Mouse (Mus musculus): Measurements from ENCODE around the gene Kyat1.
"Not testable (repeated sequence)": the region's sequence is repeated elsewhere in the genome, so short reads cannot be mapped to it uniquely, and the experiment has no call there.

Gene Kyat1

GRCm38 (mm10) chr2:30214745-30215144, 9.1 kb upstream of the Kyat1 start:
- no peak for DNase-seq (ENCODE audit: low read depth, low spot score)

DNA sequence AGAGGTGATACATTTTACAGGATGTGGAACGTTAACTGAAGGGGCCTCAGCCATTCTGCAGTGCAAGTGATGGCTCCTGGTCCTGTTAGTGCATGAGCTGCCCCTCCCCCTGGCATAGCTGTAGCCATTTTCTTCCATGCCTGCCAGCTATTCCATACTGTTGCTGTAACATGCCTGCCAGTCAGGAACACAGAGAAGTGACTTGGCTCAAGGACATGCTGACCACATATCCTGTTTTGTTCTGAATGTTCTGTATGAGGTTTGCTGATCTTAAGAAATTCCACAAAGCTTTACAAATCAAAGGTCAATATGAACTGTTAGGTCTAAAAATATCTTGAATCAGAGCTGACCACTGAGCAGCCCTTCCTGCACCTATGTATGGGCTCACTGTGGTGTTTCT, 7.3 kb upstream of the Kyat1 start:
- DNase-seq (ENCODE audit: low read depth, low spot score) = no peak

- DNase-seq (ENCODE audit: low read depth, low spot score) = no peak
These were observed 6.5 kb upstream of the Kyat1 start for GRCm38 (mm10) chr2:30212169-30212545.

DNA sequence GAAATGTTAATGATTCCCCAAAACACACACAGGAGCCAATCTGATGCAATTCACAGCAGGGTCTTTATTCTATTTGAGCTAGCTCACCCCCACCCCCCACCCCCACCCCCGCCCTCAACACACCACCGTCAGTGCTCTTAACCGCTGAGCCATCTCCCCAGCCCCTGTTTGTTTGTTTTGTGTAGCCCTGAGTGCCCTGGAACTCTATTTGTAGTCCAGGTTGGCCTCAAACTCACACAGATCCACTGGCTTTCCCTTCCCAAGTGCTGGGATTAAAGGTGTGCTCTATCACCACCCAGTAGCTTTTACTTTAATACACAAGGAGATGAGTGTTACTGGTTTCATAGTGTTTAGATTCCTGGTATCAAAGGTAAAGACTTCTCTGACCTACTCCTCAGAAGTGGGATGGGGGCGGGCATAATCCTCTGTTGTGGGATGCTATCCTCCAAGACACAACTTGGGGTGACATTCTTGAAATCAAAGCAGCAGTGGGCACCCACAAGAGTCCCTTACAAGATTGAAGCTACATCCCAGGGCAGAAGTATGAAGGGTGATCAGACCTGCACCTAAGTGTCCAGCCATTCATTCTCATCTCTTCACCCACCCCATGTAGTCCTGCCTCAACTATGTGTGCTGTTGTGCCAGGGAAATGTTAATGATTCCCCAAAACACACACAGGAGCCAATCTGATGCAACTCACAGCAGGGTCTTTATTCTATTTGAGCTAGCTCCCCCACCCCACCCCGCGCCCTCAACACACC, 5.9 kb upstream of the Kyat1 start:
- no peak for DNase-seq (ENCODE audit: low read depth, low spot score)

- DNase-seq (ENCODE audit: low read depth, low spot score) = no peak
These were observed 2.2 kb upstream of the Kyat1 start for GRCm38 (mm10) chr2:30207886-30208285.

GRCm38 (mm10) chr2:30207401-30207800, 1.8 kb upstream of the Kyat1 start:
- no peak for DNase-seq (ENCODE audit: low read depth, low spot score)

DNA sequence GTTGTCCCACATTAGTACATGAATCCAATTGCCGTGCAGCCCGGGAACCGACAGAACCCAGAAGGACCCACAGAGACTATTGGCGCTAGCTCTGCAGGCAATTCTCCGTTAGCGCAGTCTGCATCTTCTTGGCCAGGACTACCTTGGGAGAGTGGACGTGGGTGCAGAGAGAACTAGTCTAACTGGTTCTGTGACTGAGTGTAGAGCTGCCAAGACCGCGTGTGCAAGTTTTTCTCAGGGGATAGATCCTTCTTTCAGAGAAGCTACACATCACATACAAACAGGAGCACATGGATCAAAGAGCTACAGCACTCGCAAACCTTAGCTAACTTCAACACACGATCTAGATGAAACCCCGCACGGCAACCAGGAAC, 405 bp downstream of the Kyat1 start:
- DNase-seq (ENCODE audit: low read depth, low spot score) = no peak

GRCm38 (mm10) chr2:30203439-30203838, 2.2 kb downstream of the Kyat1 start:
- no peak for DNase-seq (ENCODE audit: low read depth, low spot score)

DNA sequence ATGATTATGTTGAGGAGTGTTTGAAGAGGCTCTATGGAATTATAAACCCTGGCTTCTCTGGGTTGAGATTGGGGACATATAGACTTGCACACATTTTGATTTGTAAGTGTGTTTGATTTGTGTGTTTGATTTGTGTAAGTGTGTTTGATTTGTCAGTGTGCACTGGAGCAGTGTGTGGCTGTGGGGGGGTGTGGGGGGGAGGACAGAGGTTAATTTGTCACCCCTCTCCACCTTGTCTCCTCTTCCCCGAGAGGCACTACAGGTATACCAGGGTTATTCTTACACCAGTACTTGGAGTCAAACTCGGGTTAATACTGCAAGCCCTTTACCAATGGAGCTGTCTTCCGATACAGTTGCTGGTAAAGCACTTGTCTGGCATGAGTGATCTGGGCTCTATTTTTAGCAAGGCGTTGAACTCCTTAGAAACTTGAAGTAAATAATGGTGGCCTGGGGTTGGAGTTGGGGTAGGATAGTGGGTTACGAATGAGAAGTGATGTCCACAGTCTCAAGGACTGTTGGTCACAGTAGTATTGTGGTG, 5.2 kb downstream of the Kyat1 start:
- no peak for DNase-seq (ENCODE audit: low read depth, low spot score)

DNA sequence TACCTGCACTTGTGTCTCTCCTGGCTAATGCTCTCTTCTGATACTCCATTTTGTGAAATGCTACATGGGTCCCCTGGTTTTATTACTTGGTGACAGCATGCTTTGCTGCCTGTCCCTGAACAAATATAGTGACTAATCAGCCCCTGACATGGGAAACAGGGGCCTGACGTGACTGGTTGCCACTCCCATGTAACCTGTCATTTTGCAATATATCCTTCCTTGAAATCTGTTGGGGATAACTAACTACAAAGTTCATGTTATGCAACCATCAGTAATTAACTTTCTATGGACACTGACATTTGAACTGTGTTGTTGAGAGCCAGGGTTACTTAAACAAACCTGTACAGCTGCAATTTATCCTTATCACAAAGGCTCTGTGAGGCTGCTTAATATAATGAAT, 5.7 kb downstream of the Kyat1 start:
- DNase-seq (ENCODE audit: low read depth, low spot score) = no peak

GRCm38 (mm10) chr2:30198021-30198420, 7.6 kb downstream of the Kyat1 start:
- no peak for DNase-seq (ENCODE audit: low read depth, low spot score)

GRCm38 (mm10) chr2:30194656-30195055, 11.0 kb downstream of the Kyat1 start:
- DNase-seq (ENCODE audit: low read depth, low spot score) = no peak

DNA sequence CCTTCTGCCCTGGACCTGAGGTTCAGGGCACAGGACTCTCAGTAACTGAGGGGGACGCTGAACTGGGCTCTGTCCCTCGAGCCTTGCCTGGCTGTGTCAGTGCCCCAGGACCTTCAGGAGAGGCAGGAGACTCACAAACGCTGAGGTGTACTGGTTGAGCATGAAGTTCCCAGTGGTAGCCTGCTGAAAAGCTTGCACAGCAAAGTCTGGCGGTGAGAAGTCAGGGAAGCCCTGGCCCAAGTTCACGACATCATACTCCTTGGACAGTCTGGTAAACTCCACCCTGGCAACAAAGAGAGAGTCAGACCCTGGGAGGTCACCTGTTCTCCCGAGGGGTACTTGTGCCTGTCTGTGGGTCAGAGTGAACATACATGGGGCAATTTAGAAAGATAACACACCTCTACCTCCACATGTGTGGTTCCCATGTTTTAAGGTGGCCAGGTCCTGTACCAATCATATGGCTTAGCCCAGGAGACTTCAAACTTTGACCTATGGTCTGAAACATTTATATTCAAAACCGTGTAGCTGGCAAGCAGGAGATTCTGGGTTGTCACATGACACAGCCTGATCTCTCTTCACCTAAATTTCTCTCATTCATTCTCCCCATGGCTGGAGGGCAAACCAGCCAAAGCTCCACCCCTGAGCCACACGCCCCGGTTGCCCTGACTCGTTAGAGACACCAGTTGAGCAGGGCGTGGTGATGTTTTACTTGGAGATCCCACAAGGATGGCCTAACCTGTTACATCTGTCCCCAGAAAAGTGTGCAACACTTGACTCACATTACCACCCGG, 13.7 kb downstream of the Kyat1 start:
- no peak for DNase-seq (ENCODE audit: low read depth, low spot score)

GRCm38 (mm10) chr2:30185681-30186080, 20.0 kb downstream of the Kyat1 start:
- DNase-seq (ENCODE audit: low read depth, low spot score) = no peak

DNA sequence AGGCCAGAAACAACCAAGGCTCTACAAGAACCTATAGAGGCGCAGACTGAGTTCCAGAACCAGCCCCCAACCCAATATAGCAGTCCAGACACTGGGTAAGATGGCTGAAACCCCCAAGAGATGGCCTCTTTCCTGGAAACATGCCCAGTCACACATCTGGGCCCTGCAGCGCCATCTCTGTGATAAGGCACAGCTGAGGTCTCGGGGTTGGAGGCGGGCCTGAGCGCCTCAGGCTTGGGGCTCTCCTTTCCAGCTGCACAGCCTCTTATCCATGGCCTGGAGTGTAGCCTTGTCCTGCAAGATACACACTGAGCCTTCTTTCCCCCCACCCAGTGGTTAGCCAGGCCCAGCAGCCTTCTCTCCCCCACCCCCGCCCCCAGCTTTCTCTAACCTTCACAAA, 20.4 kb downstream of the Kyat1 start:
- no peak for DNase-seq (ENCODE audit: low read depth, low spot score)

GRCm38 (mm10) chr2:30183721-30184120, 21.9 kb downstream of the Kyat1 start:
- no peak for DNase-seq (ENCODE audit: low read depth, low spot score)

- no peak for DNase-seq (ENCODE audit: low read depth, low spot score)
These were observed 23.2 kb downstream of the Kyat1 start for GRCm38 (mm10) chr2:30182424-30182823.

DNA sequence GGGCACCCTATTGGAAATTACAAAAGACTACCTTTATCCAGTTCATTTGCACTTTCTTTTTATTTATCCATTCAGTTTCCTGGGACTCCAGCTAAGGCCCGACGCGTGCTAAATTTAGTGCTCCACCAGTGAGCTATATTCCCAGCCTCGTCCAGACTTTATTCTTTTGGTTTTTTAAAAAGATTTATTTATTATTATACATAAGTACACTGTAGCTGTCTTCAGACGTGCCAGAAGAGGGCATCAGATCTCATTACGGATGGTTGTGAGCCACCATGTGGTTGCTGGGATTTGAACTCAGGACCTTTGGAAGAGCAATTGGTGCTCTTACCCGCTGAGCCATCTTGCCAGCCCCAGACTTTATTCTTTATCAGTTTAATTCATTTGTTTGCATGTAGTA, 26.9 kb downstream of the Kyat1 start:
- DNase-seq (ENCODE audit: low read depth, low spot score) = not testable (repeated sequence)

- peak; percentile 95 for DNase-seq (ENCODE audit: low read depth, low spot score)
These were observed 27.7 kb downstream of the Kyat1 start, which contains the start of gene Spout1 for GRCm38 (mm10) chr2:30177700-30178675. Gene Spout1, minus strand, starts transcription at chr2:30178459.

GRCm38 (mm10) chr2:30176561-30176960, 29.1 kb downstream of the Kyat1 start:
- DNase-seq (ENCODE audit: low read depth, low spot score) = no peak

- no peak for DNase-seq (ENCODE audit: low read depth, low spot score)
These were observed 29.8 kb downstream of the Kyat1 start for GRCm38 (mm10) chr2:30175897-30176296.

Measured in telencephalon, adult 2 months (tissue).